Mouse (Mus musculus) urinary bladder, postnatal 25 days (tissue): Measurements from ENCODE around the gene Abca4.

Source experiments
- DNase-seq: peaks from one replicate; pipeline ENCODE4 v3.0.0; 2022; ENCODE audit warnings: low spot score

Gene Abca4

DNA sequence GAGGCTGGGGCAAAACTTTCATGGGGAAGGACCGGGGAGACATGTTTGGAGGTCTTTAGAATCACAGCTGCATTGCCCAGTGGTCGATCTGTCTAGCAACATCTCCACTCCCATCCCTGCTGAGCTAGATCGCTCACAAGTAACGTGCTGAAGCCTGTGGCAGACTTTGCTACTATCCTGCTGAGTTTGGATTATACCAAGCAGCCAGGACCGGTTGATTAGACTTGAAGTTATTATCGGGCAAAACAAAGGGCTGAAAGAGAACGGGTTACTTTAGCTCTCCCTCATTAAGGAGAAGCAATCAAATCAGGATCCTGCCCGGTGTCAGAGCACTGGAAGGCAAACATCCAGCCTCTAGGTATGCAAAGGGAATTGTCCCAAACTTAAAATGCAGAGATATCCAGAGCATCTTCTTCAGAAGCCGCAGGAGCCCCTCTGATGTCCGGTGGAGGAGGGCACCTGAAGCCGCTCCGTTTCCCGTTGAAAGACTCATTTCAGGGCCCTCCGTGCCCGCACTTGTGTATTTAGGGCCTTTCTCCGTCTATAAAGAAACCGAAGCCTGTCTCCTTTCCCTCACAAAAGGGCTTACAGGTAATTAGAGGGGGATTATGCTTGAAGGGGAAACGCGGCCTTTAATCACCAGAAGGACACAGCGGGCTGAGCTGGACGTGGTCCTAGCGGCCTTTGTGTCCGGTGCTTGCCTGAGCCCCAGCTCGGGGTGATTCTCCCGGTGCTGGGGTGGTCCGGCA, at the start of gene Abca4:
Gene Abca4, plus strand, starts transcription at position 645 of the 749 bp plus-strand sequence.
- no peak for DNase-seq

DNA sequence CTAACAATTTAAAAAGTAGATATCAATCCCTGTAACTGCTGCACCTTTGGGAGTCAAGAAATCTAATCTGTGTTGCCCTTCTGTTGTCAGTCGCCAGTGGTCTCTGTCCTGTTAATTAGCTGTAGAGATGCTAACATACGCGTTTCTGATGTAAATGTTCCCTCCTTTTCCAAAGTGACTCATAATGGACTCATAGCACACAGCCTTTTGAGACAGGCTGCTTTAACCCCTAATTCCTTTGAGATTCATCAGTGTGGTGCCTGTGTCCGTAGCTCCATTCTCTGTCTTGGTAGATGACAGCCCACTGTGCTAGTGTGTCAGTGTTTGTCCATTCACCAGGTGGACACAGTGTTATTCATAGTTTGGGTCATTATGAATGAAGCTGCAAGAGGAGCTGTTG, 49.1 kb upstream of the Abca4 start:
- no peak for DNase-seq

GRCm38 (mm10) chr3:121999934-122000333, 44.3 kb upstream of the Abca4 start:
- DNase-seq, result no peak

- no peak for DNase-seq
These were observed 42.7 kb upstream of the Abca4 start for GRCm38 (mm10) chr3:122001568-122001967.

DNA sequence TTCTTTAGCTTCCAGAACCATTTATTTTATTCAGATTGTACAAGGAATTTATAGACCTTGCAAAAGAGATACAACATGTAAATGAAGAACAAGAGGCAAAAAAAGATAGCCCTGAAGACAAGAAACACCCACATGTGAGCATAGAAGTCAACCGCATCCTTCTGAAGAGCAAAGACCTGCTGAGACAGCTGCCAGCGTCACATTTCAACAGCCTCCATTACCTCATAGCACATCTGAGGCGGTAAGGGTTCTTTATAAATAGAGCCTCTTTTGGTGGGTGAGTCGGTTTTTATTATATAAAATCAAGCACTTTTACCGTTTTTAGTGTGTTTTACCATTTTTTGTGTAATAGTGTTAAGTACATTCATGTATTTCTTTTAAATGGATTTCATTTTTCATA, 34.4 kb upstream of the Abca4 start:
- DNase-seq, result no peak

GRCm38 (mm10) chr3:122010292-122010691, 34.0 kb upstream of the Abca4 start:
- DNase-seq, result no peak

- no peak for DNase-seq
These were observed 31.8 kb upstream of the Abca4 start for GRCm38 (mm10) chr3:122012464-122012863.

DNA sequence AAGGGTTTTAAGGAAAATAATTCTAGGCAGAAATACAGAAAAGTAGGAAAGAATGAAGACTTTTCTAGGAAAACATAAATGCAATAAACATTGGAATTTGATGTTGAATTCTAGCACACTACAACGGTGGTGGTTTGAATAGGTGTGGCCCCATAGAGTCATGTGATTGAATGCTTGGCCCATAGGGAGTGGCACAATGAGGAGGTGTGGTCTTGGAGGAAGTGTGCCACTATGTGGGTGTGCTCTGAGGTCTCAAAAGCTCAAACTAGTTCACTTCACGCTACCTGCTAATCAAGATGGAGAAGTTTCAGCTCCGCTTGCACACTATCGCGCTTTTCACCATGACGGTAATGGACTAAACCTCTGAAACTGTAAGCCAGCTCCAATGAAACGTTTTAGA, 25.8 kb upstream of the Abca4 start:
- no peak for DNase-seq

GRCm38 (mm10) chr3:122019159-122019558, 25.1 kb upstream of the Abca4 start:
- DNase-seq, result no peak

GRCm38 (mm10) chr3:122021029-122021652, 23.1 kb upstream of the Abca4 start:
- DNase-seq, result no peak

DNA sequence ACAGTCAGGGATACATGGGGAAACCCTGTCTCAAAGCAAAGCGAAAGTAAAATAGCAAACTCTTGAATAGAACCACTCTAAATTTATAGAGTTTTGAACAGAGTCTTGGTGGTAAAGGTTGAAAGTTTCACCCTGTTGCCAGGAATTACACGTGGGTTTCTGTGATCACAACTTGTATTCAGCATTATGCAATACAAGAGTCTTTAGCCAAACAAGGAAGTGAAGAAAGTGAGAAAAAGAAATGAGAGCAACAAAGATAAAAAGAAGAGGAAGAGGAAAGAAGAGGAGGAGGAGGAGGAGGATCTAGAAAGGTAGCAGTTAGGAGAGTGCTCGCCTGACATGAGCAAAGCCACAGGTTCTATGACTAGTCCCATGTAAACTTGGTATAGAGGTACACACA, 21.9 kb upstream of the Abca4 start:
- DNase-seq, result no peak

DNA sequence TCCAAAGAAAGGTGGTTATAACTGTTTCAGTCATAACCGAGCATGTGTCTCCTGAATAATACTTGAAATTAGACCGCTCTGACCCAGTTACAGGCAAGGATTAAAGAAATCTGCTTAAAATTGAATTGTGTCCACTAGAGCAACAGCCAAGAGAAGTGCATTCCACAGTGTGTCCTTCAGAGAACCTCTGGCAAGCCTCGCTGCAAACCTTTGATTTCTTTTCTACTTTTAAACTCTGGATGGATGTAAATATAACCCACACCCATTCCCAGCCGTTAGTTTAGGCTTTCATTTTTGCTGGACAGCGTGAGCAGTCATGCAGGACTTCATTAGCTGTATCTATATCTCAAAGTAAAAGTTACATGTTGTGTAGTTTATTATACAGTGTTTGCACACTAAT, 17.6 kb upstream of the Abca4 start:
- no peak for DNase-seq

- no peak for DNase-seq
These were observed 16.5 kb upstream of the Abca4 start for GRCm38 (mm10) chr3:122027776-122028175.

DNA sequence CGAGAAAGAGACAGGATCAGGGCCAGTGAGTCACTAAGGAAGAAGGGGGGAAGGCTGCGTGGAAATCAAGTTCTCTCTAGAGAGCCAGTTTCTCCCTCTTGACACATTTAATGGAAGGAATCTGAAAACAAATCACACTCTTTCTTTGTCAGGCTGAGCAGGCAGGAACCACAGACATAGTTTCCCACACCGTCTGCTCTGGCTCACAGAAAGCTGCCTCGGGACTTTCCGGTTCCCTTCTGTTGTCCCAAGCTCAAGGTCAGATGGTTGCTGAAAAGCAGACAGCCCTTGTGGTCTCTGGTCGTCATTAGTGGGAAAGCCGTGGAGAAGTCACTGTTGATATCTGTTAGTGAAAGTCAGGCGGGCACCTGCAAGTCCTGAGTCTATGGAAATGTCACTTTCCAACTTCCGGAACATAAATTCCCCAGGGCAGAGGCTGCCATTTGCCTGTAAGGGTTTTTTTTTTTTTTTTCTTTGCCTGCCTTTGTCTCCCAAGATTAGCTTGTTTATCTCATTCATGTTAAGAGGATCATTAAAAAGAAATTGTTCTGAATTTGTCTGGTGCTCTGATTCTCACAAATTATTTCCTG, 10.9 kb upstream of the Abca4 start:
- DNase-seq, result no peak

DNA sequence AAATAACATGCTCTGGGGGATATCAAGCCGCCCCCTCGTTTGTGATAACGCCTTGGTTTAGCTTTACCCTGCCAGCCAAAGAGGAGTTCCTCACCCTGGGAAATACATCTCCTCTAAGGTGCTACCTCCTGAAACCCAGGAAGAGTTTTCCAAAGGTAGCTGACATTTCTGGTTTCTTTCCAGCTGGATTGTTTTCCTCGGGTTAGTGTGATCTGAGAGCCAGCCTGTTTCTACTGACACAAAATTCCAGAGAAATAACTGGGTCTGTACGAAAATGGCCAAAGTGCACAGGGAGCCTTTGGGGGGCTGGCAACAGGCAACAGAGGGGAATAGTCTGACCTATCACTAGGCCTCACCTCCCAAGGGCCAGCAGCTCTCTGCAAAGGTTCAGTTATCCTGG, 10.0 kb upstream of the Abca4 start:
- no peak for DNase-seq

- no peak for DNase-seq
These were observed 9.2 kb upstream of the Abca4 start for GRCm38 (mm10) chr3:122035092-122035491.

GRCm38 (mm10) chr3:122040522-122040921, 3.7 kb upstream of the Abca4 start:
- no peak for DNase-seq

DNA sequence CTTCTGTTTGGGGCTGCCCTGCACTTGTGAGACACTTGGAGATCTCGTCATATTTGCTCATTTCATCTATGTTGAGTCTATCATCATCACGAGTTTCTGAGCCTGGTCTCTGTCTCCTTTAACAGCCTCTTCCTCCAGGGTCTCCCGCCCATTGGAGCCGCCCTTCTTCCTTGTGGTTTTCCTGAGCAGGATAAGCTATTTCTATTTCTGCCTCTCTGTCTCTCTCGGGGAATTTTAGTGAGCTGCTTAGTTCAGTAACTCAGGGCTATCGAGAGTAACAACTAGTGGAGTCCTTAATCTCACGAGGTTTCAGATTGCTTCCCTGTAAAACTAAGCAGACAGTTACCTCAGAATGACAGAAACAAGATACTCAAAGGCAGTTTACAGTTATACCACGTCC, 1.1 kb upstream of the Abca4 start:
- no peak for DNase-seq

DNA sequence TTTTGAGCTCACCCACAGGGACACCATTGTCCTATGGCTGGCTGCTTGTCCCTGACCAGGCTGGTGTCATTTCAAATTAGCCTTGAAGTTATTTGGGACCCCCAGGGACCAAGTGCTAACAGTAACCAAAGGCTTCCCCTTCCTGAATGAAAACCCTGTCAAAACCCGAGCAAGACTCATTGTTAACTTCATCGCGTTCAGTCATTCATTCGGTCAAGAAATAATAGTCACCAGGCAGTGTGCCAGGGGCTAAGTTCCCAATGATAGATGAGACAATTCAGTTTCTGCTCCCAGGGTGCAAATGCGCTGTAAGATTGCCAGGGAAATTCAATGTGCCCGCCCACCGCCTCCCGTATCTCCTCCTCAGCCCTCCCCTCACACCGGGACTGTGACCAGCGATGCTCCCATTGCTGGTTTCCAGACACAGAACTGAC, 2.0 kb downstream of the Abca4 start:
- DNase-seq, result no peak

DNA sequence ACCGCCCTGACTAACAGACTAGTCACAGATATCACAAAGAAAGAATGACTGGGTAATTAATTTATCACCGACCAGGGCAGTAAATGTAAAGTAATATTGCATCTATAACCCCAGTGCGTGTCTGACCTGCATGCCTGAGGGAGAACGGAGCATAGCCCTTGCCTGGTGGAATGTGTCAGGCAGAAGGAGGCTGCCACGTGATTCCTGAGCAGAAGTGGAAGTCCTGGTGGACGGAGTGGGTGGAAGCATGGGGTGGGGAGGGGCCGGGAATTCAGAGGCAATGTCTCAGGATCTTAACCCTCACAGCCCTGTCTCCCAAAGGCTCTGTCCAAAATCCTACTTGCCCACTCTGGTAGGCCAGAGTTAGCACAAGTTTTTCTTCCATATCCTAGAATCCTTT, 3.2 kb downstream of the Abca4 start:
- no peak for DNase-seq

GRCm38 (mm10) chr3:122047921-122048861, 3.9 kb downstream of the Abca4 start:
- DNase-seq, result peak; percentile 43

DNA sequence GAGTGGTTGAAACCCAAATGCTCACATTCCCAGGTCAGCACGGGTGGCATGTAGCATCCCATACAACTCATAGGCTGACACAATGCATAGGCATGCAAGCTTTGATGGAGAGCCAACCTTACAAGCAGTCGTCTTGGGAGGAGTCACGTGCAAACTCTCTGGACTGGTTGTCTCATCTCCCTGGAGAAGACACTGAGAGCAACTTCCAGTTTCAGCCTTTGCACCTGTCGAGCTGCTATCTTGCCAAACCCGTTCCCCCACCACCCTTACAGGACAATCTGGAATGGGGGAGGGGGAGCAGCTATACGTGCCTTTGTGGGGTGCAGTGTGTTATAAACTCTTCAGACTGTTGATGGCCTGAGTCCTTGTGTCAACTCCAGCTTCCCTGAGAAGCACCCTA, 4.9 kb downstream of the Abca4 start:
- DNase-seq, result peak; percentile 30
